Mouse (Mus musculus): ENCODE results near the gene Olfr381.
"Not testable (repeated sequence)": the region's sequence is repeated elsewhere in the genome, so short reads cannot be mapped to it uniquely, and the experiment has no call there.

Gene Olfr381

GRCm38 (mm10) chr11:73491503-73491902, at the start of gene Olfr381:
Olfr381 (minus strand) TSS chr11:73491603.
- DNase-seq: no peak

GRCm38 (mm10) chr11:73528971-73529370, 37.6 kb upstream of the Olfr381 start:
- DNase-seq: not testable (repeated sequence)

- no peak for DNase-seq
Observed at GRCm38 (mm10) chr11:73517097-73517496, 25.7 kb upstream of the Olfr381 start, which contains the start of gene Olfr382. Olfr382 (minus strand) TSS chr11:73517197.

- no peak for DNase-seq
Observed at GRCm38 (mm10) chr11:73457408-73457807, 34.0 kb downstream of the Olfr381 start, which contains the start of gene Olfr380. Olfr380 (minus strand) TSS chr11:73457508.
